Mouse (Mus musculus): ENCODE measurements at regions not wholly inside any gene's neighbourhood (a gene's known extent, or its start where the extent isn't known, plus 50 kb on each side); places are given as distances from the start of the nearest gene placed in this dataset.

DNA sequence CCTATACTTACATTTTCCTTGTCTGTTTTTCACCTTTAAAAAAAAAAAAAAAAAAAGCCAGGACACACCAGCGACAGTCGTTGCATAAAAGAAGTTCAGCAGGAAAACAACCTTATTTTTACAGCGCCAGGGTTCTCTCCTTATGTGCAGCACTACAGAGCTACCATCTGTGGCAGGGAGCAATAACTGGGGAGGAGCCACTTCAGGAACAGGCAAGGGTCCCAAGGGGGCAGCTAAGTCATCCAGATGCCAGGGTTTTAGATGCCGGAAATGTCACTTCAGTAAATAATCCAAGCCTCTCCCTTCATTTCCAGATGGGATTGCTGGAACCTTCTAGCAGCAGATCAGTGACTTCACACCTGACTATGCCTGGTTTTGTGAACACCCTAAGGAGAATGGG lies 923.1 kb upstream of the Jmjd1c start:
- no peak for TF ChIP-seq CTCF (IDR thresholded peaks at IDR 0.05; ENCODE audit: borderline replicate concordance, insufficient read depth, low read length)
- no peak for TF ChIP-seq POLR2A (IDR thresholded peaks at IDR 0.05; ENCODE audit: low read depth, low read length)
